In the genomic region with DNA sequence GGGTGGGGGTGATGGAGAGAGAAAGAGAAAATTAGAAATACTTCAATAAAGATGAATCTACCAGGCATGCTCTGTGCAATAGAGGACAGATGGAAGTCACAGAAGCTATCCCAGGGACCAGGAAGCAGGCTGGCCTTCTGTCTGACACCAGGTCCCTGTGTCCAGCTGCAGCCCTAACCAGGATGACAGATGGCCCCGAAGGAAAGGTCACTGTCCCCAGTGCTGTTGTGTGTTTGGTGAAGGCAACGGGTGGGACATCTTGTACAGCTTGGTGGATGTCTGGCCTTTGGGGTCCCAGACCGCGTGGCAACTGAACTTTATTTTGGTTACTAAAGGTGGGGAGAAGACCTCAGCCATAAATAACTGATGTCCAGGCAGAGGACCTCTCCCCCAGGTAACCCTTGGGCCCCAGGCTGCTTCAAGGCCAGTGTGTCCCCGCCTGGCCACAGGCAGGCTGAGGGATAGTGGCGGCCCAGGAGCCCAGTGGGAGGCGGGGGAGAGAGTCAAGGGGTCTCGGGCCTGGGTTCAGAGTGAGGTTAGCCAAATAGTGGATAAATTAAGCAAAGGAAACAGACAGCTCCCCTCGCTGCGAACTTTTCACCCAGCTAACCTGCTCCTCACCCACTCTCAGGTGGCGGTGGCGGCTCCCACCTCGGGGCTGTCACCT, we compare ENCODE assay signal across 20 mouse cellular contexts. TPM values are rescaled to one million over a fixed set of nuclear protein-coding genes. Genes with fewer than 3 reads are reported as not detected.
DNase-seq lines count a peak whose midpoint lies in the region; ATAC-seq lines count a peak whose summit lies in the region.
"Had no signal": no experiment of that assay in that cellular context is flagged by ENCODE, and none has a peak within 500 bp of the region (broad histone marks: within the 10 kb centered on the region; RNA-seq: fewer than 3 reads in every experiment).

No protein-coding gene starts in this region.

- H3K4me3 ChIP-seq in hindbrain, embryonic 10.5 days: no peak overlapping the region
- no peak overlapping the region for H3K4me3 ChIP-seq in hindbrain, embryonic 16.5 days (ENCODE audit: low read length)
- H3K4me3 ChIP-seq: forebrain, embryonic 15.5 days; hindbrain, embryonic 13.5 days; layer of hippocampus, adult 2 months; liver, embryonic 13.5 days; stomach, embryonic 15.5 days had no signal

- 0 out of 2 replicates have a peak overlapping the region, but pooled peaks have one; percentile 12 for H3K27ac ChIP-seq in hindbrain, embryonic 10.5 days
- H3K27ac ChIP-seq in hindbrain, embryonic 16.5 days (ENCODE audit: low read depth, low read length): no peak overlapping the region
- H3K27ac ChIP-seq: forebrain, embryonic 15.5 days; hindbrain, embryonic 13.5 days; layer of hippocampus, adult 2 months; liver, embryonic 13.5 days; stomach, embryonic 15.5 days had no signal

- WGBS in hindbrain, embryonic 10.5 days: 76% methylated on average over 13 of the region's 13 CpGs
- WGBS in hindbrain, embryonic 16.5 days: 80% methylated on average over 13 of the region's 13 CpGs

- no peak overlapping the region for H3K4me2 ChIP-seq in hindbrain, embryonic 16.5 days (ENCODE audit: low read length)
- H3K4me2 ChIP-seq: forebrain, embryonic 15.5 days; hindbrain, embryonic 13.5 days; liver, embryonic 13.5 days; stomach, embryonic 15.5 days had no signal

- H3K9ac ChIP-seq in hindbrain, embryonic 16.5 days (ENCODE audit: low read depth, low read length): no peak overlapping the region
- H3K9ac ChIP-seq: forebrain, embryonic 15.5 days; hindbrain, embryonic 13.5 days; liver, embryonic 13.5 days; stomach, embryonic 15.5 days had no signal

- H3K27me3 ChIP-seq in hindbrain, embryonic 10.5 days (ENCODE audit: insufficient read depth, poor library complexity, severe bottlenecking): no peaks in the 10 kb centered on the region
- no peaks in the 10 kb centered on the region for H3K27me3 ChIP-seq in hindbrain, embryonic 16.5 days (replicated peaks; ENCODE audit: control insufficient read depth, insufficient read depth, low read length)
- H3K27me3 ChIP-seq: forebrain, embryonic 15.5 days; hindbrain, embryonic 13.5 days; liver, embryonic 13.5 days; stomach, embryonic 15.5 days had no signal

- H3K4me1 ChIP-seq in hindbrain, embryonic 10.5 days (replicated peaks): peaks cover 15% of the 10 kb centered on the region; the same call in 1 of the 2 replicates
- H3K4me1 ChIP-seq in hindbrain, embryonic 16.5 days (ENCODE audit: control insufficient read depth, insufficient read depth, low read depth, low read length): no peaks in the 10 kb centered on the region
- H3K4me1 ChIP-seq: forebrain, embryonic 15.5 days; hindbrain, embryonic 13.5 days; stomach, embryonic 15.5 days had no signal

- H3K36me3 ChIP-seq in hindbrain, embryonic 10.5 days: no peaks in the 10 kb centered on the region
- no peaks in the 10 kb centered on the region for H3K36me3 ChIP-seq in hindbrain, embryonic 16.5 days (ENCODE audit: control insufficient read depth, insufficient read depth, low read length)
- H3K36me3 ChIP-seq: forebrain, embryonic 15.5 days; hindbrain, embryonic 13.5 days; liver, embryonic 13.5 days; stomach, embryonic 15.5 days had no signal

- H3K9me3 ChIP-seq in hindbrain, embryonic 10.5 days: no peaks in the 10 kb centered on the region
- no peaks in the 10 kb centered on the region for H3K9me3 ChIP-seq in hindbrain, embryonic 16.5 days (ENCODE audit: control insufficient read depth, low read length)
- H3K9me3 ChIP-seq: forebrain, embryonic 15.5 days; hindbrain, embryonic 13.5 days; liver, embryonic 13.5 days; stomach, embryonic 15.5 days had no signal

- DNase-seq in hindbrain, embryonic 10.5 days (ENCODE audit: low spot score): no peak
- peak; percentile 42 to 63 for DNase-seq in kidney, postnatal 4 days
- no peak for DNase-seq in kidney, adult 8-10 months
- peak; percentile 22 for DNase-seq in urinary bladder, adult 2 months (ENCODE audit: low spot score)
- DNase-seq in urinary bladder, postnatal 10 days (ENCODE audit: low spot score): no peak
- DNase-seq in cerebellum, adult 11 months: no peak
- DNase-seq: adrenal gland, postnatal 25 days; B cell, adult 2 months; cerebellum, adult 2 months; gastrocnemius, postnatal 25 days; heart, postnatal 14 days; liver, embryonic 13.5 days; lung, postnatal 10 days; right cerebral cortex, postnatal 14 days; thymus, adult 2 months had no signal

- ATAC-seq in hindbrain, embryonic 16.5 days: no peak
- ATAC-seq: forebrain, embryonic 15.5 days had no signal

RNA-seq across cellular contexts. Expression of a gene that starts 48.3 kb away (rescaled TPM):
- 11.7 and 11.8 TPM in 2 replicates for polyA plus RNA-seq in hindbrain, embryonic 10.5 days (2016; fragmentation: Nextera tagmentation; extraction: Ambion mirVana)
- polyA plus RNA-seq in hindbrain, embryonic 16.5 days (2015; fragmentation: Nextera tagmentation; extraction: Ambion mirVana): 51.8 and 55.7 TPM in 2 replicates
- polyA plus RNA-seq in urinary bladder, adult 2 months (2012; rRNA removed): 249 and 258 TPM in 2 replicates

Comparison
In these comparisons a context has a peak if more than half of its experiments do, and no peak if none do; other contexts are left out.
1. DNase-seq: peak in kidney, postnatal 4 days (2 of 2) and urinary bladder, adult 2 months (single experiment); none in hindbrain, embryonic 10.5 days (single experiment), kidney, adult 8-10 months (0 of 2), urinary bladder, postnatal 10 days (single experiment) and cerebellum, adult 11 months (single experiment).